Mouse (Mus musculus) olfactory bulb, adult 2 months (tissue): ENCODE results near the gene Ankrd2.

Experiments used
- CTCF ChIP-seq: fragments of 200-500 bp; IDR thresholded peaks from 2 replicates; pipeline ENCODE4 v1.5.1; 2012; ENCODE audit warnings: low read depth, mild to moderate bottlenecking, low read length, moderate library complexity; ENCODE audit not compliant: insufficient read depth
- POLR2A ChIP-seq: fragments of 200-500 bp; IDR thresholded peaks from 2 replicates; pipeline ENCODE4 v1.6.1; 2012; ENCODE audit warnings: mild to moderate bottlenecking, low read depth, low read length, moderate library complexity; ENCODE audit not compliant: insufficient read depth

DNA sequence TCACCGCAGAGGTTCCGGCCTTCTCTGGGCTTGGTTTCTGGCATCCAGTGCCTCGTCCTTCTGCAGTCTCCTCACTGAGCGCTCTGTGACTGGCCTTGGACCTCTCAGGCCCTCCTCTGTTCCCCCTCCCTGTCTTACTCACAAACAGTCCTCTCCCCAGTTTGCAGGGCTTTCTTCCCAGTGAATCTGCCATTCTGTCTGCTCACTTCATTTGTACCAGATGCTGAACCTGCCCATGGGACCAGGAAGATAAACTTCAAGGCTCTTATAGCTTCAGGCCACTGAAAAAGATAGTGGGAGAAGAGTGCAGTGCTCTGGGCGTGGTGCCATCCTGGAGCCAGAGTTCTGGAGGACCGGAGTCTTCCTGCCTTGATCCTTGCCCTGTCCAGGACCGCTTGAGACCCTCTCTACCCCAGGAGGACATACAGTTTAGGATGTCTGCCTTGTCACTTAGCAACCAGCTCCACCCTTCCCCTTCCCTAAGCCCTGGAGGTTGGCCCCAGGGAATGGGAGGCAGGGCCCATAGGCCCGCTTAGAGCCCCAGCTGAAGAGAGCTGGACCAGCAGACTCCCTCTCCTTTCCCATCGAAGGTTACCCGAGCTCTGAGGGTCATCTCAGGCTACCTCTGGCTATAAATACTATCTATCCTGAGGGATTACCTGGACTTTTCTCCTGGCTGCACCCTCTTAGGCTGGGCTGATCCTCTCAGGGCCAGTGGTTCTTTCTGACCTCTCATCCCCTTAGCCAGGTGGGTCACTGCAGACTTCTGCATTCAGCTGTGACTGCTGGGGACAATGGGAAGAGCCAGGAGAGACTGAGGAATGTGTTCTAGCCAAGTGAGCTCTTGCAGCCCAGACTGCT lies 13.9 kb upstream of the Ankrd2 start:
- TF ChIP-seq POLR2A: no peak
- TF ChIP-seq CTCF: no peak
